Mouse (Mus musculus) embryonic facial prominence, embryonic 13.5 days (tissue): ENCODE data around the gene Rnf216. TPM values are rescaled to one million over a fixed set of nuclear protein-coding genes. Genes with fewer than 3 reads are reported as not detected.
A peak's percentile ranks its signal among the peaks of the same experiment; 100 is the strongest.
"Not testable (repeated sequence)": the region's sequence is repeated elsewhere in the genome, so short reads cannot be mapped to it uniquely, and the experiment has no call there.

ENCODE experiments used
- ATAC-seq: fragments of 200-750 bp; cut with Nextera tagmentation; 2 replicates; pipeline ENCODE4 v1.8.0; 2017; ENCODE audit warnings: low read depth; ENCODE audit not compliant: insufficient number of reproducible peaks, insufficient read depth, low FRiP score, low TSS enrichment
- H3K27ac ChIP-seq: fragments of 300-500 bp; sonication (generic); 2 replicates; pipeline ENCODE4 v1.5.1; 2015; ENCODE audit warnings: moderate library complexity, mild to moderate bottlenecking, inconsistent platforms
- H3K27me3 ChIP-seq: fragments of 300-500 bp; sonication (generic); 2 replicates; pipeline ENCODE4 v1.6.1; 2015; ENCODE audit warnings: mild to moderate bottlenecking, inconsistent platforms
- H3K36me3 ChIP-seq: fragments of 300-500 bp; sonication (generic); 2 replicates; pipeline ENCODE4 v1.6.1; 2015; ENCODE audit warnings: mild to moderate bottlenecking, inconsistent platforms
- H3K4me1 ChIP-seq: fragments of 300-500 bp; sonication (generic); 2 replicates; pipeline ENCODE4 v1.6.1; 2015; ENCODE audit warnings: inconsistent platforms
- H3K4me2 ChIP-seq: fragments of 300-500 bp; sonication (generic); 2 replicates; pipeline ENCODE4 v1.6.1; 2015; ENCODE audit warnings: moderate library complexity, mild to moderate bottlenecking, inconsistent platforms
- H3K4me3 ChIP-seq: fragments of 300-500 bp; sonication (generic); 2 replicates; pipeline ENCODE4 v1.5.1; 2015; ENCODE audit warnings: mild to moderate bottlenecking, inconsistent platforms
- H3K9ac ChIP-seq: fragments of 300-500 bp; sonication (generic); 2 replicates; pipeline ENCODE4 v1.6.1; 2015; ENCODE audit warnings: mild to moderate bottlenecking, inconsistent platforms
- H3K9me3 ChIP-seq: fragments of 300-500 bp; sonication (generic); 2 replicates; pipeline ENCODE4 v1.6.1; 2016; ENCODE audit warnings: inconsistent platforms
- WGBS: fragments of 180-500 bp; shearing (Covaris S2); methylation state at CpG from one replicate; pipeline ENCODE4 v1.1.7; 2015; ENCODE audit warnings: mixed read lengths; 5-methylcytosine and 5-hydroxymethylcytosine counted together
- polyA plus RNA-seq: library from polyadenylated mRNA; unstranded; fragments of >200 nt; fragmentation: Nextera tagmentation; extraction: Ambion mirVana; gene quantifications from 2 replicates; pipeline ENCODE4 v1.2.1, GENCODE M21; 2015

Rnf216 gene
- 51.1 and 51.3 TPM in 2 replicates for polyA plus RNA-seq

DNA sequence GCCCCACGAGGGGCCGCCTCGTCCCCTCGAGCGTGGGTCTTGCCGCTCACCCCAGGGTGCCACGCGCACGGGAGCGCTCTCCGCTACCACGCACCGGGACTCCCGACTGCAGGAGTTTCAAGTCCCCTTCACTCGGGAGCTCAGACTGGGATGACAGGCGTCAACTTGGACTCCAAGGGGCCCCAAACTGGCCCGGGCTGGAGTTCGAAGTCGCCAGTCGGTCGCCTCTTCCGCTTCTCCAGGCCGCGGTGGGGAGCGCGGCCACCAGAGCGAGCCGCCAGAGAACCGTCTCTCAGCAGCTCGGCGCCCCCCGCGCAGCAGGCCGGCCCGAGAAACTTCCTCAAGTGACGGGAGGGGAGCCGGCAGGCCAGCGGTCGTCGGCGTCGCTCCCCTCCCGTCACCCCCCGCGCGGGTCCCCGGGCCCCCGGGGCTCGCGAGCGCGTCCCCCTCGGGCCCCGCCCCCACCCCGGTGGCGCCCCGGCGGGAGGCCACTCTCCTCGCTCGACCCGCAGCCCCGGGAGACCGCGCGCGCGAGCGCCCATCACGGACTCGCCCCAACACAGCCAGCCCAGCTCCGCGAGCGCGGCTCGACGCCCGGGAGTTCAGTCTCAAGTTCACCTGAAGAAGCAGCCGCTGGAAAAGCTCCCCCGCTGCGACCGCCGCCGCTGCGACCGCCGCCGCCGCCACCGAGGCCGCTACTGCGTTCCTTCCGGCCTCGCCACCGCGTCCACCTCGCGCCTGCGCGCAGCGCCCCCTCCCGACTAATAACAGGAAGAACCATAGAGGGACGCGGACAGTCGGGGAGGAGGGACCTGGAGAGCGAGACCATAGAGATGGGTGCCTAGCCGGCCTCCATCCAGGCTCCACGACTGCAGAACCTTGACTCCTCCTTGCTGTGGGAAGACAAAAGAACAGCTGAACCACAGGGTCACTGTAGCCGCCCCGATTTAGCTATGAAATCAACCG is at the start of gene Rnf216:
Gene Rnf216 (minus strand): TSS at position 714 of the 966 bp plus-strand sequence.
- no peaks in the 10 kb centered on the region for H3K9me3 ChIP-seq
- ATAC-seq: peak; percentile 86
- WGBS: 1% methylated on average over 90 of the region's 110 CpGs

DNA sequence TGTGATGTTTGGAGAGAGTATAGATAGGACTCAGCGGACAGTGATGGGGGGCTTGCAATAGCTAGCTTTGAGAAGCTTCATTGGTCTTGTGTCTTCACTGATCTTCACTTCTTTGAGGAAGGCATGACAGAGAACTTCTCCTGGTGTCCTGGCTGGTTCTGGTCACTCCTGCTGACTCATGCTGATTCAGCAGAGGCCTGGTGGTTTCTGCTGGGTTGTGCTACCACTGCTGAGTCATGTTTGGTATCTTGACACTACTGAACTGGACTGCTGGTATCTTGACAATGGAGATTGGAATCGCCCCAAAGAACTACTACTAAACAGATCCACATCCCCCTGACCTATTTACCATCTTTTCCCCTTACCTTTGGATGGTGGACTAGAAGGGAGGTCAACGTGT is 42.7 kb upstream of the Rnf216 start:
- no peak overlapping the region for H3K4me3 ChIP-seq
- no peak overlapping the region for H3K9ac ChIP-seq
- H3K4me2 ChIP-seq: no peak overlapping the region
- ATAC-seq: no peak
- 83% methylated on average over 3 of the region's 3 CpGs for WGBS
- H3K4me1 ChIP-seq: peaks cover 2% of the 10 kb centered on the region; the same call in 1 of the 2 replicates
- no peaks in the 10 kb centered on the region for H3K36me3 ChIP-seq
- no peak overlapping the region for H3K27ac ChIP-seq
- peaks cover 57% of the 10 kb centered on the region for H3K27me3 ChIP-seq
- H3K9me3 ChIP-seq: no peaks in the 10 kb centered on the region

More for the DNA sequence above, at the start of gene Rnf216:
- peak within 1 kb of the TSS; percentile 92 for H3K9ac ChIP-seq
- peak within 1 kb of the TSS; percentile 83 for H3K4me3 ChIP-seq
- peaks cover 14% of the 10 kb centered on the region for H3K4me1 ChIP-seq
- H3K4me2 ChIP-seq: peak within 1 kb of the TSS; percentile 82
- 0 out of 2 replicates have a peak, but pooled peaks cover 4% of the 10 kb centered on the region for H3K36me3 ChIP-seq
- H3K27me3 ChIP-seq: no peaks in the 10 kb centered on the region
- H3K27ac ChIP-seq: peak within 1 kb of the TSS; percentile 93

DNA sequence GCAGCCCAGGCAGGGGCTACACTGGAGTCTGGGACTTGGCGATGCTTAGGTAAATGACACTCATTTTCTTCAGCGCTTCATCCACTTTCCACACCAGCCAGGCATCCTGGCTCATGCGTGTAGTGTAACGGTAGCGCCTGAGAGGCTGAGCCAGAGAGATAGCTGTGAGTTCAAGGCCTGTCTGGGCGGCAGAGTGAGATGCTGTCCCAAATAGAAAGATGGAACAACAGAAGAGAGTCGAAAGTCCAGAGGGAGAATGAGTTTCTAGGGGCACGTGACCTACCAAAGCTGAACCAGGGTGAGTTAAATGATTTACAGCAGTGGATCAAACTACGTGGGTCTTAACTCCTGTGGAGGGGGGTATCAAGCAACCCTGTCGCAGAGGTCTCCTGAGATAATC is 41.0 kb upstream of the Rnf216 start:
- peaks cover 2% of the 10 kb centered on the region; the same call in 1 of the 2 replicates for H3K4me1 ChIP-seq
- no peak for ATAC-seq
- H3K36me3 ChIP-seq: no peaks in the 10 kb centered on the region
- no peak overlapping the region for H3K4me3 ChIP-seq
- WGBS: 88% methylated on average over 10 of the region's 10 CpGs
- H3K9ac ChIP-seq: no peak overlapping the region
- no peak overlapping the region for H3K4me2 ChIP-seq
- no peak overlapping the region for H3K27ac ChIP-seq
- H3K27me3 ChIP-seq: peaks cover 42% of the 10 kb centered on the region
- peaks cover 2% of the 10 kb centered on the region; the same call in 1 of the 2 replicates for H3K9me3 ChIP-seq

DNA sequence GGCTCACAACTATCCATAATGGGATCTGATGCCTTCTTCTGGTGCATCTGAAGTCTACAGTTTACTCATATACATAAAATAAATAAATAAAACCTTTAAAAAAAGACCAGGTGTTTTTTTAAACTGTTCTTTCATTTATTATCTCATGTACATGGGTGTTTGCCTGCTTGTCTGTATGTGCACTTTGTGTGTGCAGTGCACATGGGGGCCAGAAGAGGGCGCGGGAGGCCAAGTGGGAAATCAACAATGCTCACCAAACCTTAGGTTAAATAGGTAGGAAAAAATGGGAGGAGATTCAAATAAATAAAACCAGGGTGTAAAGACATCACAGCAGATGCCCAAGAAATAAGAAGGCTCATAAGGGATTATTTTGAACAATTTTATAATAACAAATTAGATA is 37.2 kb upstream of the Rnf216 start:
- Histone ChIP-seq H3K27me3 (peaks cover 6% of the 10 kb centered on the region; the same call in 1 of the 2 replicates), H3K4me3 (no peak overlapping the region), H3K9ac (no peak overlapping the region), H3K4me2 (no peak overlapping the region), H3K27ac (no peak overlapping the region), H3K4me1 (no peaks in the 10 kb centered on the region), H3K9me3 (peaks cover 2% of the 10 kb centered on the region; the same call in 1 of the 2 replicates), H3K36me3 (no peaks in the 10 kb centered on the region)
- no peak for ATAC-seq
- WGBS: 74% methylated on average over 2 of the region's 2 CpGs

DNA sequence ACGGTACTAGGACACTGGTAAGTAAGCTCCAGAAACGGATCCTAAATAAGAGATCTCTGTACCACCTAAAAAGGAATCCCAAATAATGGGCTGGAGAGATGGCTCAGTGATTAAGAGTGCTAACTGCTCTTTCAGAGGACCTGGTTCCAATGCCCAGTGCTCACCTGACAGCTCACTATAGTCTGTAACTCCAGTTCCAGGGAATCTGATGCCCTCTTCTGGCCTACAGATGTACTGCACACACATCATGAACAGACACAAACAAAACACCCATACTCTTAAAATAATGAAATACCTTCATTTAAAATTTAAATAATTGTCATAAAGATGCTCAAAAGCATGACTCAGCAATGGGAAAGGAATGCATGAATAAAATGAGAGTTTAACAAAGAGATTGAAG is 36.7 kb upstream of the Rnf216 start:
- no peak overlapping the region for H3K4me3 ChIP-seq
- H3K4me2 ChIP-seq: no peak overlapping the region
- no peak overlapping the region for H3K9ac ChIP-seq
- 85% methylated on average over 2 of the region's 2 CpGs for WGBS
- peaks cover 1% of the 10 kb centered on the region; the same call in 1 of the 2 replicates for H3K27me3 ChIP-seq
- H3K4me1 ChIP-seq: no peaks in the 10 kb centered on the region
- ATAC-seq: no peak
- H3K36me3 ChIP-seq: no peaks in the 10 kb centered on the region
- H3K9me3 ChIP-seq: peaks cover 2% of the 10 kb centered on the region; the same call in 1 of the 2 replicates
- H3K27ac ChIP-seq: no peak overlapping the region

DNA sequence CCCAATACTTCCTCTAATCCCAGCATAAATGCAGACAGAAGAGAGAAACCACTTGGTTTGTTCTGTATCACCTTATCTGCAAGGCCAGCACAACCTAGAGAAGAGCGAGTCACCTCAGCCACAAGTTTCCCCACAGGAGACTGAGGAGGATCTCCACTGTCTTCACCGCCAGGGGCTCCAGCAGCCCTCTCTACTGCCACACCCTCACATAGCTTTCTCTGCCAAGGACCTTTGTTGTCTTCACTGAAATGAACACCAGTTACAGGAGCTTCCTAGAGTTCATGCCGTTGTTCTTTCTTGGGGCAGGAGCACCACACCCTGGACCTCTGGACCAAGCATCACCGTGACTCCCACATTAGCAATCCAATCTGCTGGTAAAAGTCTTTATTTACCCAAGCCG is 35.9 kb upstream of the Rnf216 start:
- H3K4me1 ChIP-seq: no peaks in the 10 kb centered on the region
- no peak overlapping the region for H3K4me3 ChIP-seq
- no peaks in the 10 kb centered on the region for H3K27me3 ChIP-seq
- no peak overlapping the region for H3K9ac ChIP-seq
- no peak for ATAC-seq
- WGBS: 91% methylated on average over 5 of the region's 5 CpGs
- H3K36me3 ChIP-seq: no peaks in the 10 kb centered on the region
- peaks cover 2% of the 10 kb centered on the region; the same call in 1 of the 2 replicates for H3K9me3 ChIP-seq
- H3K27ac ChIP-seq: no peak overlapping the region
- no peak overlapping the region for H3K4me2 ChIP-seq

DNA sequence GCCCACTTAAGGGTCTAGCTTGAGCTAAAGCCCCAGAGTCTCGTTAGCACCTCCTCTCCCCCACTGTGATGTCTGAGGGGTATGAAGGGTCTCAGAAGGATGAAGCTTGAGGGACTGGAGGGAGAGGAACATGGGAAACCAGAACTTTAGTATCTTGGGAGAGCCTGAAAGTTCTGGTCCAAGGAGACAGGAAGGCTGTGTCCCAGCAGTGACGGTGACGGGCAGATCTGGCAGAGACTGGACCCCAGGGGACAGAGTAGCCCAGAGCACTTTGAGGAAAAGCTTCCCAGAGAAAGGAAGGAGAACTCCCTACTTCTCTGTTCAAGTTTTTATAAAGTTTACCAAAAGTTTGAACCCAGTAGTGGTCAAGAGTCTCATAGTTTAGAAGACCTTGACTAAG is 34.7 kb upstream of the Rnf216 start, which contains the start of gene Olfr718-ps1:
Gene Olfr718-ps1 (minus strand): TSS at position 101 of the 400 bp plus-strand sequence.
- no peaks in the 10 kb centered on the region for H3K4me1 ChIP-seq
- H3K9ac ChIP-seq: no peak within 1 kb of the TSS
- WGBS: 64% methylated on average over 3 of the region's 3 CpGs
- peaks cover 2% of the 10 kb centered on the region; the same call in 1 of the 2 replicates for H3K9me3 ChIP-seq
- H3K36me3 ChIP-seq: no peaks in the 10 kb centered on the region
- H3K4me3 ChIP-seq: no peak within 1 kb of the TSS
- no peak within 1 kb of the TSS for H3K4me2 ChIP-seq
- H3K27ac ChIP-seq: no peak within 1 kb of the TSS
- no peak for ATAC-seq
- H3K27me3 ChIP-seq: no peaks in the 10 kb centered on the region

DNA sequence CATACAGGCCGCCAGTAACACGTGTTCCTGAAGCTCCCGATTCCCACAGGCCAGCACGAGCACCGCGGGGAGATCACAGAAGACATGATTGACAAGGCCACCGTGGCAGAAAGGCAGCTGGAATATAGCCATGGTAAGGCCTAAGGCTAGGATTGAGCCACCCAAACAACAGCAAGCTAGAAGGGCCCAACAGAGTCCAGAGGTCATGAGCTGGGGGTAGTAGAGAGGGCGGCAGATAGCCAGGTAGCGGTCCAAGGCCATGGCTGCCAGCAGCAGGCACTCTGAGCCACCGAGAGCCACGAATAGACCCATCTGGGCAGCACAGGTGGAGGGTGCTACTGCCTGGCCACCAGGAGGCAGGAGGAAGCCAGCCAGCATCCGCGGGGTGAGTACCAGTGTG is 24.8 kb upstream of the Rnf216 start:
- H3K9ac ChIP-seq: no peak overlapping the region
- no peaks in the 10 kb centered on the region for H3K4me1 ChIP-seq
- H3K4me2 ChIP-seq: no peak overlapping the region
- no peaks in the 10 kb centered on the region for H3K36me3 ChIP-seq
- WGBS: 81% methylated on average over 13 of the region's 13 CpGs
- no peak overlapping the region for H3K4me3 ChIP-seq
- no peaks in the 10 kb centered on the region for H3K27me3 ChIP-seq
- no peak overlapping the region for H3K27ac ChIP-seq
- no peaks in the 10 kb centered on the region for H3K9me3 ChIP-seq
- ATAC-seq: no peak

DNA sequence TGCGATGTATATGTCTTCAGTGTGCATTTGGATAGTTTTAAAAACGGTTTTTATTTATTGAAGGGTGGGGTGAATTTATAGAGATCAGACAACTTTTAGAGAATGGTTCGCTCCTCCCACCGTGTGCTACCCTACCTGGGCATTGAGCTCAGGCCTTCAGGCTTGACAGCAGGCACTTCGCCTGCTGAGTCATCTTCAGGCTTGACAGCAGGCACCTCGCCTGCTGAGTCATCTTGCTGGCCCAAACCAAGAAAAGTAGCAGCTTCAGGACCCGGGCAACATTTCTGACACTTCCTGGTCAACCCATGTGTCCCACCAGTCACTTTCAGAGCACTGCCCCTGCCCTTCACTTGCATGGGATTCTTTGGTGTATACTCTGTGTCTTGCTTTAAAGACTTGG is 22.2 kb upstream of the Rnf216 start:
- Histone ChIP-seq H3K27ac (no peak overlapping the region), H3K4me1 (no peaks in the 10 kb centered on the region), H3K27me3 (no peaks in the 10 kb centered on the region), H3K36me3 (no peaks in the 10 kb centered on the region), H3K4me3 (no peak overlapping the region), H3K9me3 (no peaks in the 10 kb centered on the region), H3K4me2 (no peak overlapping the region), H3K9ac (no peak overlapping the region)
- WGBS: 93% methylated on average over 7 of the region's 7 CpGs
- no peak for ATAC-seq

DNA sequence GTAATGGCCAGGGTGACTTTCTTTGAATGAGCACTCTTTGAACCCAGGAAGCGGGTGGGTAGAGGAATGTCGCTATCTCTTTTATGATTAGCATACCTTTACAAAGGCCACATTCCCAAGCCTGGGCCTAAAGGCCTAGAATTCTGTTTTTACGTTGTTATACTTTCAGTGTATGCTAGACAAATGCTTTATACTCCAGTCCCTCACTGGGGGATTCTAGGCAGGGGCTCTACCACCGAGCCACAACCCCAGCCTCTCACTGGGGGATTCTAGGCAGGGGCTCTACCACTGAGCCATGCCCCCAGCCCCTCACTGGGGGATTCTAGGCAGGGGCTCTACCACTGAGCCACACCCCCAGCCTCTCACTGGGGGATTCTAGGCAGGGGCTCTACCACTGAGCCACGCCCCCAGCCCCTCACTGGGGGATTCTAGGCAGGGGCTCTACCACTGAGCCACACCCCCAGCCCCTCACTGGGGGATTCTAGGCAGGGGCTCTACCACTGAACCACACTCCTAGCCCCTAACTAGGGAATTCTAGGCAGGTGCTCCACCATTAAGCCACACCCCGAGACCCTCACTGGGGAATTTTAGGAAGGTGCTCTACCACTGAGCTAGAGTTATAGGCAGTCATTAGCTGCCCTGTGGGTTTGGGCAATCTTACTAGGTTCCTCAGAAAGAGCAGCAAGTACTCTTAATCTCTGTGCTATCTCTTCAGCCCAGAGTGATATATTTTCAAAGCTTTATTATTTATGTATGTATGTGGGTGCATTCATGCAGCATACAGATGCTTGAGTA is 21.6 kb upstream of the Rnf216 start:
- H3K36me3 ChIP-seq, ATAC-seq, H3K4me2 ChIP-seq, H3K4me1 ChIP-seq, H3K27ac ChIP-seq, H3K27me3 ChIP-seq, H3K9ac ChIP-seq, H3K4me3 ChIP-seq, H3K9me3 ChIP-seq: not testable (repeated sequence)
- 82% methylated on average over 4 of the region's 6 CpGs for WGBS

DNA sequence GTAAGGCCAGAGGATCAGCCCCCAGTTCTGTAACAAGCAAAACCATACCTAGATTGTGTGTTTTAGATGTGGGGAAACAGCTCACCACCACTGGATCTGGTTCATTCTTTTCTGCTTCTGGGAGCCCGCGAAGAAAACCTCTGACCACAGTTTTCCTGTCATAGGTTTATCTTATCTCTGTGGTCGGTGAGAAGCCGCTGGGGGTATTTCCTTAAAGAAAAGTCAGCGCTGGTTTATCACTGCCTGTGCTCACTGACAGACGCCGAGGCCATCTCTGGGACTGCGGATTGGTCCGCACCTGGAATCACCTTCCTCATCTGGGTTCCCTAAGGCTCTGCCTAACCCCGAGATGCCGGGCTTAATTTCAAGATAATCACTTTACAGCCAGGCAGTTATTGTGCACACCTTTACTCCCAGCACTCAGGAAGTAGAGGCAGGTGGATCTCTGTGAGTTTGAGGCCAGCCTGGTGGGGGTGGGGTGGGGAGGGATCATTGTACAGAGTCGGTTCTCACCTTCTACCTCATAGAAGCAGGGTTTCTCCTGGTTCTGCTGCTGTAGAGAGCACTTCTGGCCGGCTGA is 20.2 kb upstream of the Rnf216 start:
- Histone ChIP-seq H3K9ac (no peak overlapping the region), H3K4me1 (no peaks in the 10 kb centered on the region), H3K27ac (no peak overlapping the region), H3K9me3 (peaks cover 13% of the 10 kb centered on the region), H3K4me3 (no peak overlapping the region), H3K4me2 (no peak overlapping the region), H3K27me3 (no peaks in the 10 kb centered on the region), H3K36me3 (no peaks in the 10 kb centered on the region)
- WGBS: 79% methylated on average over 13 of the region's 13 CpGs
- ATAC-seq: no peak
